In the genomic region with DNA sequence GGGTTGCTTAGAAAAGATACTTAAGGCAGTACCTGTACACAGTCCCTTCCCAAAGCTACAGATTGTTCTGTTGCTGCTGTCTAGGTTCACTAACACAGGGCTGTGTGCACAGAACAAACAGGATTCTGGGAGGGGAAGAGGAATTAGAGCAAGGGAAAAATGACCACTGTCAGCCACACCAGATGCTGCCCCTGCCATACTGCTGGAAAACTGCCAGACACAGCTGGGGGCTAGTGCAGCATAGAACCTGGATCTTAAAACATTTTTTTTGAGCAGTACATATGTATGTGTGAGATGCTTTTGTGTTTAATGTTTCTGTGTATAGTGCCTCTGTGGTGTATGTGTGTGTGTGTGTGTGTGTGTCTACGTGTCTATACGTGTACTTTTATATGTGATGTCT, we compare ENCODE assay signal across 22 mouse cellular contexts.
A peak's percentile ranks its signal among the peaks of the same experiment; 100 is the strongest.
DNase-seq lines count a peak whose midpoint lies in the region; ATAC-seq and TF ChIP-seq lines count a peak whose summit lies in the region.
"Had no signal": no experiment of that assay in that cellular context is flagged by ENCODE, and none has a peak within 500 bp of the region (broad histone marks: within the 10 kb centered on the region; RNA-seq: fewer than 3 reads in every experiment).

No protein-coding gene starts in this region.

- H3K27me3 ChIP-seq in midbrain, embryonic 11.5 days (ENCODE audit: control insufficient read depth, insufficient read depth, low read length): no peaks in the 10 kb centered on the region
- H3K27me3 ChIP-seq in midbrain, embryonic 15.5 days (replicated peaks): no peaks in the 10 kb centered on the region
- no peaks in the 10 kb centered on the region for H3K27me3 ChIP-seq in midbrain, embryonic 13.5 days
- H3K27me3 ChIP-seq in midbrain, embryonic 14.5 days (ENCODE audit: control insufficient read depth, insufficient read depth, low read length): no peaks in the 10 kb centered on the region
- H3K27me3 ChIP-seq: CH12.LX, Patski had no signal

- no peaks in the 10 kb centered on the region for H3K36me3 ChIP-seq in midbrain, embryonic 11.5 days (ENCODE audit: control insufficient read depth, insufficient read depth, low read length)
- no peaks in the 10 kb centered on the region for H3K36me3 ChIP-seq in midbrain, embryonic 15.5 days (replicated peaks)
- no peaks in the 10 kb centered on the region for H3K36me3 ChIP-seq in midbrain, embryonic 13.5 days
- H3K36me3 ChIP-seq in midbrain, embryonic 14.5 days (ENCODE audit: control insufficient read depth, insufficient read depth, low read length): no peaks in the 10 kb centered on the region
- H3K36me3 ChIP-seq: G1E had no signal

- no peak overlapping the region for H3K27ac ChIP-seq in left cerebral cortex, adult 2 months
- H3K27ac ChIP-seq in midbrain, embryonic 11.5 days (ENCODE audit: low read depth, low read length): no peak overlapping the region
- H3K27ac ChIP-seq in midbrain, embryonic 15.5 days: no peak overlapping the region
- H3K27ac ChIP-seq in midbrain, embryonic 13.5 days: 0 out of 2 replicates have a peak overlapping the region, but pooled peaks have one; percentile 11
- no peak overlapping the region for H3K27ac ChIP-seq in midbrain, embryonic 14.5 days (replicated peaks; ENCODE audit: low read depth, low read length)

- no peaks in the 10 kb centered on the region for H3K9me3 ChIP-seq in midbrain, embryonic 11.5 days (ENCODE audit: control insufficient read depth, low read length)
- H3K9me3 ChIP-seq in midbrain, embryonic 15.5 days: no peaks in the 10 kb centered on the region
- H3K9me3 ChIP-seq in midbrain, embryonic 13.5 days: no peaks in the 10 kb centered on the region
- H3K9me3 ChIP-seq in midbrain, embryonic 14.5 days (ENCODE audit: control insufficient read depth, low read length): no peaks in the 10 kb centered on the region

- H3K4me2 ChIP-seq in midbrain, embryonic 11.5 days: no peak overlapping the region
- H3K4me2 ChIP-seq in midbrain, embryonic 15.5 days: no peak overlapping the region
- no peak overlapping the region for H3K4me2 ChIP-seq in midbrain, embryonic 13.5 days (replicated peaks)
- no peak overlapping the region for H3K4me2 ChIP-seq in midbrain, embryonic 14.5 days (ENCODE audit: low read length)

- H3K4me3 ChIP-seq in left cerebral cortex, adult 2 months: no peak overlapping the region
- no peak overlapping the region for H3K4me3 ChIP-seq in midbrain, embryonic 11.5 days (ENCODE audit: low read depth, low read length)
- H3K4me3 ChIP-seq in midbrain, embryonic 15.5 days: no peak overlapping the region
- no peak overlapping the region for H3K4me3 ChIP-seq in midbrain, embryonic 13.5 days (replicated peaks)
- H3K4me3 ChIP-seq in midbrain, embryonic 14.5 days (replicated peaks; ENCODE audit: low read depth, low read length): no peak overlapping the region

- no peak for ATAC-seq in midbrain, embryonic 11.5 days (ENCODE audit: low FRiP score)
- ATAC-seq in midbrain, embryonic 15.5 days (replicated peaks): no peak
- ATAC-seq in midbrain, embryonic 13.5 days: no peak
- no peak for ATAC-seq in midbrain, embryonic 14.5 days (ENCODE audit: low FRiP score, low TSS enrichment)
- ATAC-seq: activated CD4-positive, CD25-positive, alpha-beta regulatory T cell, adult 4 months; CD4-positive, CD25-positive, alpha-beta regulatory T cell, adult 4 months; Patski had no signal

- H3K9ac ChIP-seq in midbrain, embryonic 11.5 days (ENCODE audit: low read length): no peak overlapping the region
- no peak overlapping the region for H3K9ac ChIP-seq in midbrain, embryonic 15.5 days
- no peak overlapping the region for H3K9ac ChIP-seq in midbrain, embryonic 13.5 days (replicated peaks)
- H3K9ac ChIP-seq in midbrain, embryonic 14.5 days (replicated peaks; ENCODE audit: low read length): no peak overlapping the region

- intact Hi-C loops in left cerebral cortex, postnatal 4 days (cut with DNase I): no loop called here
- intact Hi-C loops in left cerebral cortex, adult 2 months (cut with DNase I): no loop called here

- WGBS in midbrain, embryonic 11.5 days: 95% methylated on average over 2 of the region's 2 CpGs
- 83% methylated on average over 2 of the region's 2 CpGs for WGBS in midbrain, embryonic 15.5 days
- 91% methylated on average over 2 of the region's 2 CpGs for WGBS in midbrain, embryonic 13.5 days
- 92% methylated on average over 2 of the region's 2 CpGs for whole genome bisulfite sequencing in midbrain, embryonic 14.5 days

- peak; percentile 56 to 60 for DNase-seq in cerebellum, postnatal 10 days
- no peak for DNase-seq in cerebellum, adult 9-11 months
- peak; percentile 34 for DNase-seq in left cerebral cortex, postnatal 4 days
- no peak for DNase-seq in left cerebral cortex, adult 2 months (ENCODE audit: extremely low spot score in 1 of 2, low spot score in 2 of 2)
- DNase-seq in midbrain, embryonic 11.5 days (ENCODE audit: low spot score, missing footprints): peak; percentile 62
- no peak for DNase-seq in midbrain, embryonic 14.5 days
- DNase-seq: adrenal gland, adult 2 months; adrenal gland, adult 8-10 months; adrenal gland, postnatal 10 days; adrenal gland, postnatal 14 days; adrenal gland, postnatal 25 days; adrenal gland, postnatal 36 days; B cell, adult 2 months; cerebellum, adult 11 months; cerebellum, adult 11-12 months had no signal

- no peak for TF ChIP-seq CTCF in left cerebral cortex, adult 2 months (IDR thresholded peaks at IDR 0.05)

- H3K4me1 ChIP-seq in midbrain, embryonic 11.5 days (ENCODE audit: control insufficient read depth, insufficient read depth, low read length): peaks cover 15% of the 10 kb centered on the region
- peaks cover 55% of the 10 kb centered on the region for H3K4me1 ChIP-seq in midbrain, embryonic 15.5 days
- H3K4me1 ChIP-seq in midbrain, embryonic 13.5 days (replicated peaks): peaks cover 58% of the 10 kb centered on the region
- H3K4me1 ChIP-seq in midbrain, embryonic 14.5 days (ENCODE audit: control insufficient read depth, insufficient read depth, low read length): peaks cover 58% of the 10 kb centered on the region

Comparison
In these comparisons a context has a peak if more than half of its experiments do, and no peak if none do; other contexts are left out.
1. DNase-seq: peak in cerebellum, postnatal 10 days (2 of 2), left cerebral cortex, postnatal 4 days (single experiment) and midbrain, embryonic 11.5 days (single experiment); none in cerebellum, adult 9-11 months (single experiment), left cerebral cortex, adult 2 months (0 of 2) and midbrain, embryonic 14.5 days (single experiment).